Mouse (Mus musculus) testis, postnatal 14 days (tissue): ENCODE results near the gene Rapgef2.

Source experiments
- DNase-seq: peaks from one replicate; pipeline ENCODE4 v3.0.0; 2021; ENCODE audit warnings: low spot score

Gene Rapgef2

GRCm38 (mm10) chr3:79025983-79026382 lies 260.3 kb downstream of the Rapgef2 start:
- no peak for DNase-seq

GRCm38 (mm10) chr3:79023735-79024328 lies 262.5 kb downstream of the Rapgef2 start:
- DNase-seq = no peak

GRCm38 (mm10) chr3:79022690-79023089 lies 263.6 kb downstream of the Rapgef2 start:
- DNase-seq = no peak

- DNase-seq = no peak
These were observed 268.9 kb downstream of the Rapgef2 start for GRCm38 (mm10) chr3:79017440-79017839.

GRCm38 (mm10) chr3:79016830-79017229 lies 269.5 kb downstream of the Rapgef2 start:
- DNase-seq = no peak

GRCm38 (mm10) chr3:79015621-79016474 lies 270.5 kb downstream of the Rapgef2 start:
- DNase-seq = no peak
